Mouse (Mus musculus) Patski (cell line): ENCODE measurements around the gene Pnkd. TPM values are rescaled to one million over a fixed set of nuclear protein-coding genes. Genes with fewer than 3 reads are reported as not detected.

ENCODE experiments used
- ATAC-seq: fragments of 100-300 bp; one replicate; pipeline ENCODE4 v1.8.0; 2021
- CTCF ChIA-PET: fragments of 350-600 bp; sonication (Branson Sonifier 250); formaldehyde crosslinking; loops from one replicate; lab custom pipeline; 2022; ENCODE audit warnings: inconsistent platforms; lab: Charles Lee
- POLR2A ChIA-PET: fragments of 350-600 bp; sonication (Branson Sonifier 250); formaldehyde crosslinking; loops from one replicate; lab custom pipeline; 2022; ENCODE audit warnings: antibody characterized with exemption, inconsistent platforms; lab: Charles Lee
- DNase-seq: peaks from one replicate; pipeline ENCODE4 v3.0.0-alpha.2; 2011; ENCODE audit warnings: low read depth, low spot score
- H3K27me3 ChIP-seq: fragments of 371-371 bp; one replicate; pipeline ENCODE4 v1.5.1; 2021
- CTCF ChIP-seq: fragments of 100-300 bp; IDR thresholded peaks from one replicate; pipeline ENCODE4 v1.5.1; 2021
- in situ Hi-C: fragments of 300-500 bp; cut with MboI; formaldehyde crosslinking; loops from 3 replicates; pipeline ENCODE4 v1.11.1; 2018; ENCODE audit warnings: low pct_unique_long_range_greater_than_20kb, mixed read lengths
- polyA plus RNA-seq: library from polyadenylated mRNA; unstranded; gene quantifications from one replicate; pipeline ENCODE4 v1.2.3, GENCODE M21; 2021

The Pnkd gene
- polyA plus RNA-seq, 1 experiment from 2014 or later: 158 TPM

GRCm38 (mm10) chr1:74397268-74397918, 112.7 kb downstream of the Pnkd start:
- ATAC-seq: peak; percentile 92
- no peak for TF ChIP-seq CTCF
- ChIA-PET POLR2A (interaction anchor here (0.7 to 1.4 kb wide), 7 partner anchors 10 to 83 kb away, joined by 3 to 5 read pairs (median 4); no protein-coding TSS in a partner anchor), CTCF (interaction anchor here (0.8 to 1.6 kb wide), 10 partner anchors 9 to 58 kb away, joined by 3 to 17 read pairs (median 3); partner anchors contain the start of gene Vil1)
- DNase-seq: peak; percentile 86
- in situ Hi-C loops: loop anchor here (5.0 kb wide), 1 partner anchor 50 kb away; no protein-coding TSS in a partner anchor
- H3K27me3 ChIP-seq: no peaks in the 10 kb centered on the region

DNA sequence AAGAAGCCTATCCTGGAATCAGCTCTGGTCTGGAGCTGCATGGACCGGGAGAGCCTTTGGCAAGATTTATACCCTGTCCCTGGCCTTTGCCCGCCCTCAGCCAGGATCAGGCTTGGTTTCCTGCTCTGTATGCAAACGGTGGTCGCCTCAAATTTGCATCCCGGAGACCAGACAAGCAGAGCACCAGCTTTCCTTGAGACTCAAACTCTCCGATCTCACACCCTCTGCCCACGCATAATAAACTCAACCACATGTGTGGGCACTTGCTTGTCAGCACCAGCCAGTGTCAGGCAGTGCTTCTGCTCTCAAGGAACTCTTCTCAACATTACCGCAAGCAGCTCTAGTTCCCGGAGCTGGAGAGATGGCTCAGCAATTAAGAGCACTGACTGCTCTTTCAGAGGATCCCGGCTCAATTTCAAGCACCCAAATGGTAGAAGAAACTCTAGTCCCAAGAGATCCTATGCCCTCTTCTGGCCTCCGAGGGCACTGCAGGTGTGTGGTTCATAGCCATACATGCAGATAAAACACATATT, 113.3 kb downstream of the Pnkd start:
- no peak for ATAC-seq
- no peaks in the 10 kb centered on the region for H3K27me3 ChIP-seq
- in situ Hi-C loops: loop anchor here (5.0 kb wide), 1 partner anchor 49 kb away; no protein-coding TSS in a partner anchor
- ChIA-PET CTCF (interaction anchor here (0.8 to 1.6 kb wide), 10 partner anchors 10 to 57 kb away, joined by 3 to 17 read pairs (median 3); partner anchors contain the start of gene Vil1), POLR2A (interaction anchor here (0.7 to 1.4 kb wide), 6 partner anchors 11 to 83 kb away, joined by 3 to 5 read pairs (median 4); no protein-coding TSS in a partner anchor)
- no peak for DNase-seq
- TF ChIP-seq CTCF: no peak

DNA sequence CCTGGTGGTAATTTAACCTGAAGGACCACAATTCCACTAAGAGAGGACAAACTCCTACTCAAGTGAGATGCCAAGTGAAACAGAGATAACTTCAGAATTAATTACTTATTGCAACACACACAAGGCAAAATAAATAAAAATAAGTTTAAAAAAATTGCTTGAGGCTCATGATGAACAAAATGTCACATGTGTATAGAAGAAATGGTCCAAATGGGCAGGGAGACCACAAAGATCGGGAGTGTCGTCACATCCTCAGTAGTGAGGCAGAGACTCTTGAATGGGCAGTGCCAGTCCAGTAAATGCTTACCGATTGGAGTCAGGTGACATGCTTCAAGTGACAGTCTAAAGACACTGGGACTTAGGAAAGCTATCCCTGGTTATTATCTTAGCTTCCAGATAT, 115.8 kb downstream of the Pnkd start:
- in situ Hi-C loops: no loop called here
- no peak for TF ChIP-seq CTCF
- ATAC-seq (no peak), DNase-seq (no peak)
- H3K27me3 ChIP-seq: no peaks in the 10 kb centered on the region
- ChIA-PET POLR2A (no interaction called here), CTCF (interaction anchor here (1.4 to 2.0 kb wide), 2 partner anchors 33 to 52 kb away, joined by 3 to 5 read pairs; no protein-coding TSS in a partner anchor)

DNA sequence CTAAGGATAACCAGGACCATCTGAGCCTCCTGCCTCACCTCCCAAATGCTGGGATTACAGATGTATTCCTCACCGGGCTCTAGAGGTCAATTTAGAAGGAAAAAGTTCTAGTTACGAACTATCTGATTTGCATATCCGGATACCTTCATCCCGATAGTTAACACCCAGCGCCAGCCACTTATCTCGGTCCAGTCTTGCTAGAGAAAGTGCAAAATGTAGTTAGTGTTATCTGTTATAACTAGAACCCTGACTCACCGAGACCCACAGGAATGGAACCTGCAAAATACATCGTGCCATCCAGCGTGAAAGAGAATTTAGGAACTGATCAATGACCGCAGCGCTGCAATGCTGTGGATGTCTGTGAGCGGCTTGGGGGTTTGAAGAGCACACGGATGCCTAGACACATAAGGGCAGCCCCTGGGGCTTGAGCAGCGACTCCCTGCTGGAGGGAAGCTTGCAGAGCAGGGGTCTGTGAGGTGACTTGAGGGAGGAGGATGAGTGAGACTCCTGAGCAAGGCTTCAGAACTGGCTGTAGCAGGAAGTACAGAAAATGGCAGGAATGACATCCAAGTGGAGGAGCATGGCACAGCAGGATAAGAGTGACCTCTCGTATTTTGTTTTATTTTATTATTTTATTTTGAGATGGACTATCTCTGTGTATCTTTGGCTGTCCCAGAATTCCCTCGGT, 116.4 kb downstream of the Pnkd start:
- DNase-seq (no peak), ATAC-seq (no peak)
- in situ Hi-C loops: no loop called here
- no peak for TF ChIP-seq CTCF
- no peaks in the 10 kb centered on the region for H3K27me3 ChIP-seq
- POLR2A ChIA-PET: no interaction called here
- CTCF ChIA-PET: interaction anchor here (1.4 kb wide), 1 partner anchor 51 kb away, joined by 3 read pairs; no protein-coding TSS in a partner anchor

Other genes starting within 250 kb of the Pnkd start
- gene Tns1, start 160.5 kb upstream of the Pnkd start, polyA plus RNA-seq: 393 TPM
- 0.72 TPM for gene Rufy4, start 159.4 kb upstream of the Pnkd start, polyA plus RNA-seq
- gene Cxcr2, start 130.9 kb upstream of the Pnkd start, polyA plus RNA-seq: 0.01 TPM
- not detected for gene Cxcr1, start 90.3 kb upstream of the Pnkd start, polyA plus RNA-seq
- gene Arpc2, start 48.8 kb upstream of the Pnkd start, polyA plus RNA-seq: 419 TPM
- 1.7 TPM for gene Gpbar1, start 6.4 kb upstream of the Pnkd start, polyA plus RNA-seq
- gene Aamp, start 192 bp upstream of the Pnkd start, polyA plus RNA-seq: 257 TPM
- gene Tmbim1, start 20.7 kb downstream of the Pnkd start, polyA plus RNA-seq: 28.0 TPM
- 2.2 TPM for gene Catip, start 77.2 kb downstream of the Pnkd start, polyA plus RNA-seq
- 0.10 TPM for gene Slc11a1, start 90.3 kb downstream of the Pnkd start, polyA plus RNA-seq
- 81.9 TPM for gene Ctdsp1, start 106.6 kb downstream of the Pnkd start, polyA plus RNA-seq
- gene Vil1, start 124.4 kb downstream of the Pnkd start, polyA plus RNA-seq: 0.13 TPM
- gene Cnot9, start 221.1 kb downstream of the Pnkd start, polyA plus RNA-seq: 43.5 TPM